Mouse (Mus musculus): Measurements from ENCODE around the gene Cyba.

Gene Cyba

DNA sequence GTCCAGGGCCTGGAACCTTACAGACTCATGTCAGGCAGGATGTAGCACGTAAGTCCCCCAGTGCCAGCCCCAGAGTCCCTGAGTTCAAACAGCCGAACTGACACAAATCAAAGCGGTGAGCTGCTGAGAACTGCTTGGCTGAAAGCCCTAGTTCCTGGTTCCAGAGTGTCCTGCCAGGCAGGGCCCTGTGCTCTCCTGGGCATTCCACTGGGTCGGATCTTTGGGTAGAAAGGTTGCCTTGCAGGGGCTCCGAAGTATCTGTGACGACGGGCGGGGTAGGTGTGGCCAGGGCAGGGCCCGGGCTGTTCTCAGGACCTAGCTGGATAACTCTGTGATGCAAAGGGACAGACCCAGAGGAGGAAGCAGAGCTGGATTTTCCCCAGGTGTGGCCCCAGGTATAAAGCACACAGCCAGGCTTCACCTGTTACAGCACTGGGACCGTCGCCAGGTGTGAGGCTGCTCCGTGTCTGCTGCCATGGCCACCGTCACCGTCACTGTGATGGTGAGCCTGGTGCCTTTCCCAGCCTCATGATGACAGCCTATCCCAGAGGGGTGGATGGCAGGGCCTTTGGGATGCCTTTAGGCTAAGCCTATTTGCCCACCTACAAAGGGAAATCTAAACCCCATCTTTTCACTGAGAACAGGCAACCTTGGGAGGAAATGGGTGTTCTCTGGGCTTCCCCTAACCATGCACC lies 11.2 kb downstream of the Cyba start, which contains the start of gene Il17c:
TSS of gene Il17c (plus strand) at position 645 of the 695 bp plus-strand sequence.
- DNase-seq = no peak

DNA sequence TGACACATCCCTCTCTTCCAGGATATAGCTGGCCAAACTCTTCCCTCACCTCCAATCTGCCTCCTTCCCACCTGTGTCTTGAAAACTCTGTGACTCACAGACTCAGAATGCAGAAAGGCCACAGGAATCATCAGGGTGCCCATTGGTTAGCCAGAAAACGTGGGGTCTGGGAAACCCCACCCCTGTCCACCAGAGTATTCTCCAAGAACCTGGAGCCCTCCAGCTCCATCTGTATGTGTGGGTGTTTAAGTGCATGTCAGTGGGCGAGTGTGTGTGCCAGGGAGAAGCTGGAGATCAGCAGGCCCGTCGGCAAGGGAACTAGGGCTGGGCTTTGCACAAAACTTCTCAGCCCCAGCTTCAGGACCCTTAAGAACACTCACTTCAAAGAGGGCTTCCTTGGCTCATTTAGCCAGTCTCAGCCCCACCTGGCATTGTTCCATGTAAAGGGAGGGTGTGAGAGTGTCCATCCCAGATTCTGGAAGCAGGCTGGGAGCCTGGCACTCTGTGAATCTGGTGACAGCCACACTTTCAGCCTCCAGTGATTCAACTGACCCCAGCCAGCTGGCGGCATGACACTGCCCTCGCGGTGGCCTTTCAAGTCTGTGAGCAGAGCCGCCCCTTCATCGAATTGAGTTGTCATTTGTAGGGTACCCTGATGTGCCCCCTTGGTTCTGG lies 12.7 kb downstream of the Cyba start:
- no peak for DNase-seq

DNA sequence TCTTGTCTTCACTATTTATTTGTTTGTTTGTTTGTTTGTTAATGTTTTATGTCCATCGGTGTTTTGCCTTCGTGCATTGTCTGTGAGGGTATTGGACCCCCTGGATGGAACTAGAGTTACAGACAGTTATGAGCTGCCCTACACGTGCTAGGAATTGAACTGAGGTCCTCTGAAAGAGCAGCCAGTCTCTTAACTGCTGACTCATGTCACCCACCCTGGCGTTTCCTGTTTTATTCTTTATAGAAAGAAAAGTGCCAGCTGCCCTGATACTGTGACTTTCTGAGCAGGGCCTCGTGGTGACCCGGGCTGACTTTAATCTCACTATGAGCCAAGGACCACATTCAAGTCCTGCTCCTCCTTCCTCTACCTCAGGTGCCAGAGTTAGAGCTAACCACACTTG lies 17.2 kb downstream of the Cyba start:
- no peak for DNase-seq

DNA sequence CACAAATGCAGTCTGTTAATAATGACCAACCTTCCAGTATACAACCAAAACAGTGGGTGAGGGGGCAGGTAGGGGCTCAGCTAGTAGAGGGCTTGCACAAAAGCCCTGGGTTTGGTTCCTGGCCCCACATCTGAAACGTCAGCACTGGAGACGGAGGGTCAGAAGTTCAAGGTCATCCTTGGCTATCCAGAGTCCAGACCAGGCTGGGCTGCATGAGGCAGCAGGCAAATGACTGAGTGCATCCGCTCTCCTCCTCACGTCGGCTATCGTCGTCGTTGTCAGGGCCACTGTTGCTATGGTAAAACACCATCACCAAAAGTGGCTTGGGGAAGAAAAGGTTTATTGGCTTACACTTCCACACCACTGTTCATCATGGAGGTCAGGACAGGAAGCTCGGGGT lies 18.4 kb downstream of the Cyba start:
- DNase-seq = no peak

DNA sequence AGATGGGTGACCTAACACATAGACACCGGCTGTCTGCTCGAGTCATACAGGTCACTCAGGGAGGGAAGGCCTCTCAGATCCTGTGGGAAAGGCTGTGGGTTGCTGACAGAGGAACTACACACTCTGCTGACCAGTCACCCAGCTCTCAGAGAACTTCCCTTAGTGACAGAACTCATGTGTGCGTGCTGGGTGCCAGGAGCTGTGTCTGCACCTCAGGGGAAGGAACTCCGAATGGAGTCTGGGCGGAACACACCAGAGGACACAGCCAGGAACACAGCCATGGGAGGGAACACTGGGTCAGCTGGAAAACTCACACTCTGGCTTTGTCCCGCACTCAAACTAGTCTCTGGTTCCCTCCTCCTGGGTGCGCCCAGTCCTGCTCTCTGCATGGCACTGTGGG lies 25.1 kb downstream of the Cyba start:
- DNase-seq = no peak

DNA sequence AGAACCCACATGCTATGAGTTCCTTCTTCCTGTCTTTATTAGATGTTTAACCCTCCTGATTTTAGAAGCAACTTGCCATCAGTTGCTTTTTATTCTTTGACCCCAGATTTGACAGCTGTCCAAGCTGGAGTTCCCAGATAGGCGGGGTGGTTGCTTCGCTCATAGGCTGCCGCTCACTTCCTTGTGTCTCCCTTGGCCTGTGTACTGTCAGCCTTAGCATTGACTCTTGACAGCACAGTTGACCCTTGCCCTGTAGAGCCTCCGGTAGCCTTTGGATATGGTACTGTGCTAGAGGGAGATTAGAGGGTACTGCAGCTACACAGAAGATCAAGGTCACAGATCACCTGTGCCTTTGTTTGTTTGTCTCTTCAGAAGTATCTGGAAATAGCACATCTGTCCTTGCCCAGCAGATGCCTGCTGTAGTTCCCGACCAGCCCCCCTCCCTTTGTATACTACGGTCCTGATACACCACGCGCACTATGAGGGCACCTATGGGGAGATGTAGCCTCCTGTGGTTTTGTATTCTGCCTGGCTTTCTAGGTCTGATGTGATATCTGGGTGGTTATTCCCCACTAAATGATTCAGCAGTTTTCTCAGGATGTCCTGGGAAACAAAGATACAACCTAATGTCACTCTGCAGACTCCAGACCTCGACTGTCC lies 27.5 kb downstream of the Cyba start:
- DNase-seq = no peak

DNA sequence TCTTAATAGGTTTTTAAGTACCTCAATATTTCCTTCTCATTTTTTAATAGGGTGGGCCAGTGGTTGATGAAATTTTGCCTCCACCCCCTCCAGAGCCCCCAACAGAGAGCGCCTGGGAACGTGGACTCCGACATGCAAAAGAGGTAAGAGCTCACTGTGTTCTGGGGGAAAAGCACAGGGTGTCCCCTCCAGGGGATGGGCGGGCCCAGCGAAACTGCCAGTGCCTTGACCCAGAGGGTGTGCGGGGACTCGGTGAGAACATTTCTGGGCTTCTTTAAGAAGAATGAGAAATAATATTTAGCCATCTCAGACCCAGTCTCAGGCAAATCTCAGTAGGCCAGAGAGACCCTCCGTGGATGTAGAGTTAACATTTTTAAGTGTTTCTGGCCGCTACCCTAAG lies 34.5 kb downstream of the Cyba start:
- DNase-seq = no peak

DNA sequence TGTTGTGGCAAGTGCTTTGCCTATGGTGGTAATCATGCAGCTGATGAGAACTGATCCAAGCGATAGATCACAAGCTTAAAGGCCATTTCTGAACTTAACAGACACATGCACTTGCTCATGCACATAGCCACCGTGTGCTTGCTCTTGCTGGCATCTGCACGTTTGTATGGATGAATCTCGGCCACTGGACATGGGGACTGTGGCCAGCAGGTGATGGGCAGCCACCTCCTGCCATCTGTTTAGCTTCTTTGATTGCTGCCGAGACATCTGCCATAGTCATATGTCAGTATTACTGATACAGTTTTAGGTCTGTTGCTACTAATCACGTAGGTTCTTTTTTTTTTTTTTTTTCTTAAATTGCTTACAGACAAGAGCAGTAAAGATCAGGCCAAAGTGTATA lies 37.4 kb downstream of the Cyba start:
- DNase-seq = no peak

DNA sequence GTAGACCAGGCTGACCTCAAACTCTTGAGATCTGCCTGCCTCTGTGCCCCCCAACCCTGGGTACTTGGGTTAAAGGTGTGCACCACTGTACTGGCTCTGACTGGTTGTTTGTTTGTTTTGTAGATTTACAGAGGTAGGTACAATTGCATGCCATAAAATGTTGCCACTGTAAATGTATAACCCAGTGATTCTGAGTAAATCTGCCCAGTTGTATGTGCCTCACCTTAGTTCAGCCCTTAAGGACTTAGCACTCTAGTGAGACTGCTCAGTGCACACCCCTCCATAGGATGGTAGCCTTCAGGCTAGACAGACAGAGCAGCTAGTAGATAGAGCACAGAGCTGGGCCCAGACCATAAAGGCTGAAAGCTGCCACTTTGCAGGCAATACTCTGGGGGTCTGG lies 39.0 kb downstream of the Cyba start:
- no peak for DNase-seq

DNA sequence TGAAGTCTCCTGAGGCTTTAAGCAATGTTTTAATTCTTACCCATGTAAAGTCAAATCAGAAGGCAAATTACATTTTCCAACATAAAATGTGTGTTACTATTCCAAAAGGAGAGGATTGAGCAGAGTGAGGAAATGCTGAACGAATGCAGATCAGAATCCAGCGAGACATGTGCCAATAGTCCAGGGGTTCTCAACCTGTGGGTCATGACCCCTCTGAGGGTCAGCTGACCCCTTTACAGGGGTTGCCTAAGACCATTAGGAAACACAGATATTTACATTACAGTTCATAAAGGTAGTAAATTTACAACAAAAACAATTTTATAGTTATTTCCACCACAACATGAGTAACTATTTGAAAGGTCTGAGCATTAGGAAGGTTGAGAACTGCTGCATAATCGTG lies 42.0 kb downstream of the Cyba start:
- no peak for DNase-seq

DNA sequence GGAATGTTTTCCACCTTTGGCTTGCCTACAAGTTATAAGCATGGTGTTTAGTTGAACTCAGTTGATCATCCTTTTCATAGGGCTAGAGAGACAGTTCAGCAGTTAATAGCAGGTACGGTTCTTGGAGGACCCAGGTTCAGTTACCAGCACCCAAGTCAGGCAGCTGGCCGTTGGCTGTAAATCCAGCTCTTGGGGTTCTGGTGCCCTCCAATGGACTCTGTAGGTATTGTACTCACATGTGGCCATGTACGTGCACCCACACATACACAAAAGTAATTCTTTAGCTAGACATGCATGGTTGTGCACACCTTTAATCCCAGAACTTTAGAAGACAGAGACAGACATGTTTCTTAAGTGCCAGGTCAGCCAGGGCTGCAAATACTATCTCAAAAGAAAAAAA lies 43.4 kb downstream of the Cyba start:
- no peak for DNase-seq

DNA sequence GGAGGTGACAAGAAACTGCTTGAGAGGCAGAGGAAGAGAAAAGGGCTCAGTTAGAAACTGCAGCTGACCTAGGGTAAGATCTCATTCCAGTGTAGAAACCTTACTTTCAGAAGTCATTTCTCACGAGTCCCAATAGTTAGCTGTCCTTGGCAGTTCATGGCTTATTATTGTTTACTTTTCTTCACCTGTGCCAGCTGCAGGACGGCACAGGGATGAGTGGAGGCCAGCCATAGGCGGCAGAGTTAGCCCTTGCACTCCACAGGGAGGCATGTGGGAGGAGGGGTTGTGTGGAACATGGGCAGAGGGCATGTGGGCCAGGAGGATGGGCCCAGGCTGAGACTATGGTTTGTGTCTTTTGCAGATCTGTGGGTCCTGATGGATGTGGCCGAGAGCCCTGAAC lies 49.7 kb downstream of the Cyba start:
- no peak for DNase-seq

DNA sequence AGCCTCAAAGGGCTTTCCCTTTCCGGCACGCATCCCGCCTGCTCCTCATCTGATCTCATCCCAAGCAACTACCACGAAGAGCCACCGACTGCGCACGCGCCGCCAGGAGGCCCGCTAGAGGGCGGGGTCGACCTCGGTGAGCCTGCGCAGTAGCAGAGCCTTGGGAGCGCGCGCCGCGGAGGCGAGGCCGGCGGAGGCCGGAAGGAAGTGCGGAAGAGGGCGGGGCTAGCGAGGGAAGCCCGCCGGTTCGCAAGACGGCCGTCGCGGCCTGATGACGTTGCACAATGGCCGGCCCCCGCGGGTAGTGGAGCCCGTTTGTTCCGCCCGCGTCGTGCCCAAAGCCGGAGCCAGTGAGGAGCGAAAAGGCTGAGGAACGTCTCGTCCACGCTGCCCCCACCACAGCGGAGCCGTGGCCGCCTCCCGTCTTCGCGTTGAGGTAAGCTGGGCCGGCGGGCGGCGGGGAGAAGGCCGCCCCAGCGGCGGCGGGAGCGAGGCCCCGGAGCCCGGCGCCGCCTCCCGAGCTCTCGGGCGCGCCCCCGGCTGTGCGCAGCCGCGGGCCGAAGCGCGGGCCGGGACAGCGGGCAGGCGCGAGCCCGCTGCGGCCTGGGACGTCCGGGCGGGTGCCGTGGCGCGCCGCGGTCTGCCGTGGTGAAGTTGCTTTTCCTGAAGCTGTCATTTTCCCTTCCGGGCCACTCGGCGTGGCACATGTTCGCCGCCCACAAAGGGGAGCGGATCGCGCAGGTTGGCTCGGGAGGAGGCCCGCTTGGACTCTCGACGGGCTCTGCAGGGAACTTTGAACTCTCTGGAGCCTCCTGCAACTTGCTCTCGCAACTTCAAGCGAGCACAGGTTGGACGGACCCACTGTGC lies 56.1 kb downstream of the Cyba start, which contains the start of gene Zc3h18:
TSS of gene Zc3h18 (plus strand) at position 245 of the 867 bp plus-strand sequence.
- peak; percentile 99 to 100 for DNase-seq

DNA sequence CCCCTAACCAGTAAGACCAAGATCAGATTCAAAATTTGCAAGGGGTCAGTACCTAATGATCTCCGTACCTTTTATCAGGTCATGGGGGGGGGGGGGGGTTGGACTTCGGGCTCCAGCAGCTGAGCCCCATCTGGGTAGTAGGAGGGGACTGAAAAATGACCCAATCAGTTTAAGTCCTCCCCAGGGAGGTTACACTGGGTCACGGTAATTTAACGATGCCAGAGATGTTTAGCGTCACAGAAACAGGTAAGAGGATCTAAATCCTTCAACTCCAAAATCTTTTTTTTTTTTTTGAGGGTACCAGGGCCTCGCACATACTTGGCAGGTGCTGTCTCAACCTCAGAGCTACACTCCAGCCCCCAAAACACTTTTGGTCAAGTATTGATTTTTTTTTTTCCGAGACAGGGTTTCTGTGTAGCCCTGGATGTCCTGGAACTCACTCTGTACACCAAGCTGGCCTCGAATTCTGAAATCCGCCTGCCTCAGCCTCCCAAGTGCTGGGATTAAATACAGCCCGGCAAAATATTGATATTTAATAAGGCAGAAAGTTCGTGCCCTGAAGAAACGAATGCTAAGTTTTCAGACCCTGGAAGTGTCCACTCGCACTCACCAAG lies 56.9 kb downstream of the Cyba start:
- DNase-seq = no peak

DNA sequence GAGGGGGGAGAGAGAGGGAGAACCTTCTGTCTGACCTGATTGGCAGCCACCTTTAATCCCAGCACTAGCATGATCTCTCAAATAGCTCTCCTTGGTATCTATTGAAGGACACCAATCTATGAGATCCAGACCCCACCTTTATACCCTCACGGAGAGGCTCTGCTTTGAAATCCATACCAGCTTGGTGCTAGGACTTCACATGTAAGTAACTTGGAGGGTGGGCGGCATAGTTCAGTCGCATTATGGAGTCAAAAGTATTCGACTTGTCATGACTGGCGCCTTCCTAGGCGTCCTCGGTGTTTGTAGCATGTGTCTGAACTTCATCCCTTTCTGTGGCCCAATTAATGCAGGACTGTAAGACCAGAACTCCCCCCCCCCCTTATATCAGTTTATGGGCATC lies 57.4 kb downstream of the Cyba start:
- DNase-seq = no peak

Data from thymus, postnatal 36 days (tissue).